Mouse (Mus musculus): ENCODE results near the gene Thpo. TPM values are rescaled to one million over a fixed set of nuclear protein-coding genes. Genes with fewer than 3 reads are reported as not detected.

Thpo gene
- polyA plus RNA-seq, 1 experiment = 1.0 TPM

- H3K4me1 ChIP-seq (replicated peaks; ENCODE audit: control insufficient read depth, insufficient read depth, low read length) = peaks cover 14% of the 10 kb centered on the region
- 69% methylated on average over 8 of the region's 8 CpGs for WGBS
- no peak overlapping the region for H3K27ac ChIP-seq (ENCODE audit: control insufficient read depth, insufficient read depth, low read length)
- no peaks in the 10 kb centered on the region; the same call in 1 of the 2 replicates for H3K27me3 ChIP-seq (ENCODE audit: control insufficient read depth, insufficient read depth, low read length)
- H3K4me3 ChIP-seq (ENCODE audit: control insufficient read depth, insufficient read depth, low read length) = no peak overlapping the region
- peaks cover 7% of the 10 kb centered on the region for H3K36me3 ChIP-seq (ENCODE audit: control insufficient read depth, insufficient read depth, low read length)
- TF ChIP-seq CTCF (IDR thresholded peaks at IDR 0.05; ENCODE audit: borderline replicate concordance, control insufficient read depth, extremely low read depth, insufficient read depth, low read length, poor library complexity) (no peak), POLR2A (IDR thresholded peaks at IDR 0.05; ENCODE audit: control insufficient read depth, extremely low read depth, insufficient read depth, low read length, poor library complexity) (no peak)
- DNase-seq = no peak
Observed at GRCm38 (mm10) chr16:20694781-20695180, 39.5 kb downstream of the Thpo start.

GRCm38 (mm10) chr16:20693111-20693701, 41.1 kb downstream of the Thpo start, which contains the start of gene Fam131a:
Gene Fam131a, plus strand, starts transcription at chr16:20693241.
- Histone ChIP-seq H3K4me3 (ENCODE audit: control insufficient read depth, insufficient read depth, low read length) (peak within 1 kb of the TSS; percentile 53), H3K27me3 (ENCODE audit: control insufficient read depth, insufficient read depth, low read length) (no peaks in the 10 kb centered on the region; the same call in 1 of the 2 replicates), H3K27ac (ENCODE audit: control insufficient read depth, insufficient read depth, low read length) (no peak within 1 kb of the TSS), H3K4me1 (replicated peaks; ENCODE audit: control insufficient read depth, insufficient read depth, low read length) (peaks cover 14% of the 10 kb centered on the region), H3K36me3 (ENCODE audit: control insufficient read depth, insufficient read depth, low read length) (peaks cover 22% of the 10 kb centered on the region)
- TF ChIP-seq CTCF (IDR thresholded peaks at IDR 0.05; ENCODE audit: borderline replicate concordance, control insufficient read depth, extremely low read depth, insufficient read depth, low read length, poor library complexity) = no peak
- TF ChIP-seq POLR2A (IDR thresholded peaks at IDR 0.05; ENCODE audit: control insufficient read depth, extremely low read depth, insufficient read depth, low read length, poor library complexity) = no peak
- DNase-seq = peak; percentile 85
- WGBS = 3% methylated on average over 37 of the region's 37 CpGs

GRCm38 (mm10) chr16:20692241-20692965, 41.9 kb downstream of the Thpo start:
- peaks cover 30% of the 10 kb centered on the region for H3K36me3 ChIP-seq (ENCODE audit: control insufficient read depth, insufficient read depth, low read length)
- no peak overlapping the region for H3K4me3 ChIP-seq (ENCODE audit: control insufficient read depth, insufficient read depth, low read length)
- H3K27ac ChIP-seq (ENCODE audit: control insufficient read depth, insufficient read depth, low read length) = no peak overlapping the region
- no peak for DNase-seq
- 86% methylated on average over 16 of the region's 16 CpGs for WGBS
- TF ChIP-seq POLR2A (IDR thresholded peaks at IDR 0.05; ENCODE audit: control insufficient read depth, extremely low read depth, insufficient read depth, low read length, poor library complexity) (no peak), CTCF (IDR thresholded peaks at IDR 0.05; ENCODE audit: borderline replicate concordance, control insufficient read depth, extremely low read depth, insufficient read depth, low read length, poor library complexity) (no peak)
- H3K4me1 ChIP-seq (replicated peaks; ENCODE audit: control insufficient read depth, insufficient read depth, low read length) = peaks cover 14% of the 10 kb centered on the region
- H3K27me3 ChIP-seq (ENCODE audit: control insufficient read depth, insufficient read depth, low read length) = no peaks in the 10 kb centered on the region; the same call in 1 of the 2 replicates

GRCm38 (mm10) chr16:20691617-20692016, 42.7 kb downstream of the Thpo start:
- no peak for DNase-seq
- peaks cover 38% of the 10 kb centered on the region for H3K36me3 ChIP-seq (ENCODE audit: control insufficient read depth, insufficient read depth, low read length)
- no peak for TF ChIP-seq CTCF (IDR thresholded peaks at IDR 0.05; ENCODE audit: borderline replicate concordance, control insufficient read depth, extremely low read depth, insufficient read depth, low read length, poor library complexity)
- TF ChIP-seq POLR2A (IDR thresholded peaks at IDR 0.05; ENCODE audit: control insufficient read depth, extremely low read depth, insufficient read depth, low read length, poor library complexity) = no peak
- WGBS = 90% methylated on average over 1 of the region's 1 CpGs
- H3K4me1 ChIP-seq (replicated peaks; ENCODE audit: control insufficient read depth, insufficient read depth, low read length) = peaks cover 14% of the 10 kb centered on the region
- H3K27ac ChIP-seq (ENCODE audit: control insufficient read depth, insufficient read depth, low read length) = no peak overlapping the region
- no peak overlapping the region for H3K4me3 ChIP-seq (ENCODE audit: control insufficient read depth, insufficient read depth, low read length)
- no peaks in the 10 kb centered on the region; the same call in 1 of the 2 replicates for H3K27me3 ChIP-seq (ENCODE audit: control insufficient read depth, insufficient read depth, low read length)

GRCm38 (mm10) chr16:20690774-20691173, 43.5 kb downstream of the Thpo start:
- WGBS = 73% methylated on average over 3 of the region's 3 CpGs
- DNase-seq = no peak
- H3K4me1 ChIP-seq (replicated peaks; ENCODE audit: control insufficient read depth, insufficient read depth, low read length) = peaks cover 10% of the 10 kb centered on the region
- no peaks in the 10 kb centered on the region; the same call in 1 of the 2 replicates for H3K27me3 ChIP-seq (ENCODE audit: control insufficient read depth, insufficient read depth, low read length)
- H3K36me3 ChIP-seq (ENCODE audit: control insufficient read depth, insufficient read depth, low read length) = peaks cover 47% of the 10 kb centered on the region
- H3K27ac ChIP-seq (ENCODE audit: control insufficient read depth, insufficient read depth, low read length) = no peak overlapping the region
- TF ChIP-seq POLR2A (IDR thresholded peaks at IDR 0.05; ENCODE audit: control insufficient read depth, extremely low read depth, insufficient read depth, low read length, poor library complexity) = no peak
- no peak overlapping the region for H3K4me3 ChIP-seq (ENCODE audit: control insufficient read depth, insufficient read depth, low read length)

- H3K27ac ChIP-seq (ENCODE audit: control insufficient read depth, insufficient read depth, low read length) = no peak overlapping the region
- H3K4me3 ChIP-seq (ENCODE audit: control insufficient read depth, insufficient read depth, low read length) = no peak overlapping the region
- H3K27me3 ChIP-seq (ENCODE audit: control insufficient read depth, insufficient read depth, low read length) = no peaks in the 10 kb centered on the region
- no peak for DNase-seq
- 61% methylated on average over 10 of the region's 10 CpGs for WGBS
- H3K4me1 ChIP-seq (replicated peaks; ENCODE audit: control insufficient read depth, insufficient read depth, low read length) = peaks cover 13% of the 10 kb centered on the region
- peaks cover 73% of the 10 kb centered on the region for H3K36me3 ChIP-seq (ENCODE audit: control insufficient read depth, insufficient read depth, low read length)
- TF ChIP-seq CTCF (IDR thresholded peaks at IDR 0.05; ENCODE audit: borderline replicate concordance, control insufficient read depth, extremely low read depth, insufficient read depth, low read length, poor library complexity) (no peak), POLR2A (IDR thresholded peaks at IDR 0.05; ENCODE audit: control insufficient read depth, extremely low read depth, insufficient read depth, low read length, poor library complexity) (no peak)
Observed at GRCm38 (mm10) chr16:20677974-20678675, 56.2 kb downstream of the Thpo start.

All from thymus, adult 2 months (tissue).